Mouse (Mus musculus): ENCODE results near the gene Ucp2. TPM values are rescaled to one million over a fixed set of nuclear protein-coding genes. Genes with fewer than 3 reads are reported as not detected.

Ucp2 gene
- polyA plus RNA-seq, 1 experiment from 2014 or later = 617 TPM

GRCm38 (mm10) chr7:100484493-100484892 lies 8.6 kb upstream of the Ucp2 start:
- Histone ChIP-seq H3K36me3 (ENCODE audit: insufficient read depth, low read length) (no peaks in the 10 kb centered on the region), H3K4me2 (replicated peaks; ENCODE audit: low read depth, low read length) (no peak overlapping the region), H3K9me3 (ENCODE audit: low read length) (no peaks in the 10 kb centered on the region), H3K4me1 (ENCODE audit: insufficient read depth, low read depth, low read length) (no peaks in the 10 kb centered on the region), H3K9ac (replicated peaks; ENCODE audit: low read depth) (no peak overlapping the region), H3K27ac (ENCODE audit: low read length) (no peak overlapping the region), H3K27me3 (replicated peaks; ENCODE audit: insufficient read depth, low read length) (no peaks in the 10 kb centered on the region), H3K4me3 (ENCODE audit: low read depth, low read length) (no peak overlapping the region)
- no peak for ATAC-seq
- 70% methylated on average over 5 of the region's 5 CpGs for WGBS
- DNase-seq (ENCODE audit: low spot score) = peak; percentile 25
- TF ChIP-seq EP300 (IDR thresholded peaks at IDR 0.05) (no peak), CTCF (IDR thresholded peaks at IDR 0.05) (no peak)

GRCm38 (mm10) chr7:100487301-100487700 lies 5.8 kb upstream of the Ucp2 start:
- no peak for TF ChIP-seq CTCF (IDR thresholded peaks at IDR 0.05)
- no peak for TF ChIP-seq EP300 (IDR thresholded peaks at IDR 0.05)
- Histone ChIP-seq H3K9me3 (ENCODE audit: low read length) (no peaks in the 10 kb centered on the region), H3K36me3 (ENCODE audit: insufficient read depth, low read length) (no peaks in the 10 kb centered on the region), H3K4me2 (replicated peaks; ENCODE audit: low read depth, low read length) (no peak overlapping the region), H3K9ac (replicated peaks; ENCODE audit: low read depth) (no peak overlapping the region), H3K27me3 (replicated peaks; ENCODE audit: insufficient read depth, low read length) (no peaks in the 10 kb centered on the region), H3K27ac (ENCODE audit: low read length) (no peak overlapping the region), H3K4me1 (ENCODE audit: insufficient read depth, low read depth, low read length) (no peaks in the 10 kb centered on the region), H3K4me3 (ENCODE audit: low read depth, low read length) (no peak overlapping the region)
- 74% methylated on average over 2 of the region's 2 CpGs for WGBS
- DNase-seq (ENCODE audit: low spot score) (no peak), ATAC-seq (no peak)

GRCm38 (mm10) chr7:100488474-100489048 lies 4.6 kb upstream of the Ucp2 start:
- Histone ChIP-seq H3K9ac (replicated peaks; ENCODE audit: low read depth) (no peak overlapping the region), H3K4me1 (ENCODE audit: insufficient read depth, low read depth, low read length) (no peaks in the 10 kb centered on the region), H3K4me3 (ENCODE audit: low read depth, low read length) (no peak overlapping the region), H3K27ac (ENCODE audit: low read length) (no peak overlapping the region), H3K4me2 (replicated peaks; ENCODE audit: low read depth, low read length) (no peak overlapping the region), H3K36me3 (ENCODE audit: insufficient read depth, low read length) (no peaks in the 10 kb centered on the region), H3K27me3 (replicated peaks; ENCODE audit: insufficient read depth, low read length) (no peaks in the 10 kb centered on the region), H3K9me3 (ENCODE audit: low read length) (no peaks in the 10 kb centered on the region)
- WGBS = 21% methylated on average over 10 of the region's 10 CpGs
- ATAC-seq = no peak
- TF ChIP-seq EP300 (IDR thresholded peaks at IDR 0.05) (no peak), CTCF (IDR thresholded peaks at IDR 0.05) (no peak)
- no peak for DNase-seq (ENCODE audit: low spot score)

GRCm38 (mm10) chr7:100492391-100493116 lies 583 bp upstream of the Ucp2 start:
- WGBS = 5% methylated on average over 33 of the region's 36 CpGs
- peak; percentile 79 for DNase-seq (ENCODE audit: low spot score)
- H3K27ac ChIP-seq (ENCODE audit: low read length) = peak overlapping the region; percentile 86

GRCm38 (mm10) chr7:100493484-100494414 lies 612 bp downstream of the Ucp2 start:
- Histone ChIP-seq H3K27ac (ENCODE audit: low read length) (peak overlapping the region; percentile 86), H3K27me3 (replicated peaks; ENCODE audit: insufficient read depth, low read length) (no peaks in the 10 kb centered on the region), H3K4me3 (ENCODE audit: low read depth, low read length) (peak overlapping the region; percentile 57), H3K4me2 (replicated peaks; ENCODE audit: low read depth, low read length) (peak overlapping the region; percentile 83), H3K9me3 (ENCODE audit: low read length) (no peaks in the 10 kb centered on the region), H3K4me1 (ENCODE audit: insufficient read depth, low read depth, low read length) (0 out of 2 replicates have a peak, but pooled peaks cover 5% of the 10 kb centered on the region), H3K9ac (replicated peaks; ENCODE audit: low read depth) (peak overlapping the region; percentile 58), H3K36me3 (ENCODE audit: insufficient read depth, low read length) (peaks cover 4% of the 10 kb centered on the region; the same call in 1 of the 2 replicates)
- ATAC-seq (peak; percentile 7), DNase-seq (ENCODE audit: low spot score) (peak; percentile 83)
- WGBS = 17% methylated on average over 19 of the region's 19 CpGs
- TF ChIP-seq EP300 (IDR thresholded peaks at IDR 0.05) = no peak
- TF ChIP-seq CTCF (IDR thresholded peaks at IDR 0.05) = no peak

More at GRCm38 (mm10) chr7:100492391-100493116, 583 bp upstream of the Ucp2 start:
- peak; percentile 63 for ATAC-seq
- no peaks in the 10 kb centered on the region for H3K36me3 ChIP-seq (ENCODE audit: insufficient read depth, low read length)
- TF ChIP-seq CTCF (IDR thresholded peaks at IDR 0.05) (peak; percentile 22), EP300 (IDR thresholded peaks at IDR 0.05) (no peak)
- no peaks in the 10 kb centered on the region for H3K27me3 ChIP-seq (replicated peaks; ENCODE audit: insufficient read depth, low read length)
- H3K4me3 ChIP-seq (ENCODE audit: low read depth, low read length) = peak overlapping the region; percentile 57
- H3K9me3 ChIP-seq (ENCODE audit: low read length) = no peaks in the 10 kb centered on the region
- H3K4me1 ChIP-seq (ENCODE audit: insufficient read depth, low read depth, low read length) = 0 out of 2 replicates have a peak, but pooled peaks cover 5% of the 10 kb centered on the region
- H3K4me2 ChIP-seq (replicated peaks; ENCODE audit: low read depth, low read length) = peak overlapping the region; percentile 83
- peak overlapping the region; percentile 58 for H3K9ac ChIP-seq (replicated peaks; ENCODE audit: low read depth)

GRCm38 (mm10) chr7:100494415-100494831 lies 1.3 kb downstream of the Ucp2 start:
- peak; percentile 24 for DNase-seq (ENCODE audit: low spot score)
- peak overlapping the region; percentile 83 for H3K4me2 ChIP-seq (replicated peaks; ENCODE audit: low read depth, low read length)
- peaks cover 9% of the 10 kb centered on the region for H3K36me3 ChIP-seq (ENCODE audit: insufficient read depth, low read length)
- H3K4me1 ChIP-seq (ENCODE audit: insufficient read depth, low read depth, low read length) = 0 out of 2 replicates have a peak, but pooled peaks cover 5% of the 10 kb centered on the region
- no peak for ATAC-seq
- peak overlapping the region; percentile 57 for H3K4me3 ChIP-seq (ENCODE audit: low read depth, low read length)
- 72% methylated on average over 7 of the region's 7 CpGs for WGBS
- no peak for TF ChIP-seq CTCF (IDR thresholded peaks at IDR 0.05)
- TF ChIP-seq EP300 (IDR thresholded peaks at IDR 0.05) = no peak
- H3K27ac ChIP-seq (ENCODE audit: low read length) = peak overlapping the region; percentile 87
- H3K9ac ChIP-seq (replicated peaks; ENCODE audit: low read depth) = peak overlapping the region; percentile 58
- H3K27me3 ChIP-seq (replicated peaks; ENCODE audit: insufficient read depth, low read length) = no peaks in the 10 kb centered on the region
- H3K9me3 ChIP-seq (ENCODE audit: low read length) = no peaks in the 10 kb centered on the region

All from lung, postnatal 0 days (tissue).